Mouse (Mus musculus) forebrain, embryonic 15.5 days (tissue): ENCODE measurements around the gene Dph7. TPM values are rescaled to one million over a fixed set of nuclear protein-coding genes. Genes with fewer than 3 reads are reported as not detected.

ENCODE experiments used
- ATAC-seq: fragments of 200-750 bp; cut with Nextera tagmentation; replicated peaks from 2 replicates; pipeline ENCODE4 v1.8.0; 2017; ENCODE audit warnings: mild to moderate bottlenecking, moderate TSS enrichment, moderate library complexity
- H3K27ac ChIP-seq: fragments of 300-500 bp; sonication (generic); replicated peaks from 2 replicates; pipeline ENCODE4 v1.5.1; 2015; ENCODE audit warnings: mild to moderate bottlenecking, inconsistent platforms
- H3K27me3 ChIP-seq: fragments of 300-500 bp; sonication (generic); 2 replicates; pipeline ENCODE4 v1.6.1; 2015; ENCODE audit warnings: inconsistent platforms
- H3K36me3 ChIP-seq: fragments of 300-500 bp; sonication (generic); 2 replicates; pipeline ENCODE4 v1.6.1; 2015; ENCODE audit warnings: mild to moderate bottlenecking, inconsistent platforms
- H3K4me1 ChIP-seq: fragments of 300-500 bp; sonication (generic); 2 replicates; pipeline ENCODE4 v1.6.1; 2015; ENCODE audit warnings: inconsistent platforms
- H3K4me2 ChIP-seq: fragments of 300-500 bp; sonication (generic); replicated peaks from 2 replicates; pipeline ENCODE4 v1.6.1; 2015; ENCODE audit warnings: mild to moderate bottlenecking, inconsistent platforms
- H3K4me3 ChIP-seq: fragments of 300-500 bp; sonication (generic); 2 replicates; pipeline ENCODE4 v1.5.1; 2015; ENCODE audit warnings: mild to moderate bottlenecking, inconsistent platforms
- H3K9ac ChIP-seq: fragments of 300-500 bp; sonication (generic); replicated peaks from 2 replicates; pipeline ENCODE4 v1.6.1; 2015; ENCODE audit warnings: mild to moderate bottlenecking, inconsistent platforms
- H3K9me3 ChIP-seq: fragments of 300-500 bp; sonication (generic); 2 replicates; pipeline ENCODE4 v1.6.1; 2016; ENCODE audit warnings: inconsistent platforms
- WGBS: fragments of 180-500 bp; shearing (Covaris S2); methylation state at CpG from one replicate; pipeline ENCODE4 v1.1.7; 2015; ENCODE audit warnings: mixed read lengths; 5-methylcytosine and 5-hydroxymethylcytosine counted together
- polyA plus RNA-seq: library from polyadenylated mRNA; unstranded; fragments of >200 nt; fragmentation: Nextera tagmentation; extraction: Ambion mirVana; gene quantifications from 2 replicates; pipeline ENCODE4 v1.2.1, GENCODE M21; 2015

The Dph7 gene
- polyA plus RNA-seq = 42.7 and 44.7 TPM in 2 replicates

GRCm38 (mm10) chr2:24962304-24963000 is at the start of gene Dph7:
Gene Dph7 (plus strand): TSS chr2:24962400.
- under 1% methylated on average over 28 of the region's 28 CpGs for WGBS
- Histone ChIP-seq H3K4me2 (peak within 1 kb of the TSS; percentile 66), H3K36me3 (peaks cover 51% of the 10 kb centered on the region), H3K9me3 (no peaks in the 10 kb centered on the region), H3K4me1 (peaks cover 12% of the 10 kb centered on the region), H3K27me3 (no peaks in the 10 kb centered on the region), H3K9ac (peak within 1 kb of the TSS; percentile 91), H3K27ac (peak within 1 kb of the TSS; percentile 70), H3K4me3 (peak within 1 kb of the TSS; percentile 89)
- peak; percentile 91 for ATAC-seq

- H3K9me3 ChIP-seq = no peaks in the 10 kb centered on the region
- H3K27ac ChIP-seq = no peak overlapping the region
- peaks cover 6% of the 10 kb centered on the region for H3K4me1 ChIP-seq
- H3K4me3 ChIP-seq = no peak overlapping the region
- H3K27me3 ChIP-seq = no peaks in the 10 kb centered on the region
- H3K36me3 ChIP-seq = peaks cover 2% of the 10 kb centered on the region; the same call in 1 of the 2 replicates
- no peak overlapping the region for H3K4me2 ChIP-seq
- no peak overlapping the region for H3K9ac ChIP-seq
- ATAC-seq = no peak
These were observed 49.6 kb upstream of the Dph7 start for GRCm38 (mm10) chr2:24912589-24912988.

- WGBS = 88% methylated on average over 3 of the region's 3 CpGs
- Histone ChIP-seq H3K27me3 (no peaks in the 10 kb centered on the region), H3K9me3 (no peaks in the 10 kb centered on the region), H3K4me2 (no peak overlapping the region), H3K9ac (no peak overlapping the region), H3K36me3 (peaks cover 2% of the 10 kb centered on the region; the same call in 1 of the 2 replicates), H3K4me3 (no peak overlapping the region), H3K27ac (no peak overlapping the region), H3K4me1 (peaks cover 12% of the 10 kb centered on the region)
- no peak for ATAC-seq
These were observed 47.4 kb upstream of the Dph7 start for GRCm38 (mm10) chr2:24914762-24915161.

- peak; percentile 98 for ATAC-seq
- Histone ChIP-seq H3K9me3 (no peaks in the 10 kb centered on the region), H3K36me3 (no peaks in the 10 kb centered on the region), H3K4me2 (peak within 1 kb of the TSS; percentile 57), H3K27me3 (no peaks in the 10 kb centered on the region), H3K9ac (peak within 1 kb of the TSS; percentile 98), H3K27ac (peak within 1 kb of the TSS; percentile 98), H3K4me1 (peaks cover 12% of the 10 kb centered on the region), H3K4me3 (peak within 1 kb of the TSS; percentile 98)
- WGBS = under 1% methylated on average over 112 of the region's 112 CpGs
These were observed 43.0 kb upstream of the Dph7 start, which contains the start of gene Ehmt1 for GRCm38 (mm10) chr2:24918930-24919838. Gene Ehmt1 (minus strand): TSS chr2:24919614.

- Histone ChIP-seq H3K27me3 (no peaks in the 10 kb centered on the region), H3K27ac (peak overlapping the region; percentile 98), H3K9ac (peak overlapping the region; percentile 98), H3K4me2 (peak overlapping the region; percentile 57), H3K4me3 (peak overlapping the region; percentile 98), H3K36me3 (no peaks in the 10 kb centered on the region), H3K4me1 (peaks cover 12% of the 10 kb centered on the region), H3K9me3 (no peaks in the 10 kb centered on the region)
- 10% methylated on average over 8 of the region's 8 CpGs for WGBS
- ATAC-seq = peak; percentile 51
These were observed 42.4 kb upstream of the Dph7 start for GRCm38 (mm10) chr2:24919839-24920175.

GRCm38 (mm10) chr2:24923561-24923960 is 38.6 kb upstream of the Dph7 start:
- Histone ChIP-seq H3K4me2 (no peak overlapping the region), H3K36me3 (no peaks in the 10 kb centered on the region), H3K9me3 (no peaks in the 10 kb centered on the region), H3K4me1 (no peaks in the 10 kb centered on the region), H3K4me3 (no peak overlapping the region), H3K27me3 (no peaks in the 10 kb centered on the region), H3K9ac (no peak overlapping the region), H3K27ac (no peak overlapping the region)
- ATAC-seq = no peak
- WGBS = 54% methylated on average over 2 of the region's 2 CpGs

GRCm38 (mm10) chr2:24925284-24925683 is 36.9 kb upstream of the Dph7 start:
- no peak overlapping the region for H3K4me2 ChIP-seq
- H3K4me1 ChIP-seq = no peaks in the 10 kb centered on the region
- H3K4me3 ChIP-seq = no peak overlapping the region
- no peaks in the 10 kb centered on the region for H3K36me3 ChIP-seq
- H3K9ac ChIP-seq = no peak overlapping the region
- ATAC-seq = no peak
- H3K9me3 ChIP-seq = no peaks in the 10 kb centered on the region
- no peaks in the 10 kb centered on the region for H3K27me3 ChIP-seq
- no peak overlapping the region for H3K27ac ChIP-seq
- WGBS = 91% methylated on average over 8 of the region's 8 CpGs

GRCm38 (mm10) chr2:24926345-24926964 is 35.7 kb upstream of the Dph7 start:
- Histone ChIP-seq H3K4me2 (no peak overlapping the region), H3K9me3 (no peaks in the 10 kb centered on the region), H3K9ac (no peak overlapping the region), H3K4me3 (no peak overlapping the region), H3K36me3 (no peaks in the 10 kb centered on the region), H3K4me1 (no peaks in the 10 kb centered on the region), H3K27ac (no peak overlapping the region), H3K27me3 (no peaks in the 10 kb centered on the region)
- no peak for ATAC-seq
- WGBS = 91% methylated on average over 9 of the region's 9 CpGs

- Histone ChIP-seq H3K4me3 (no peak overlapping the region), H3K4me2 (no peak overlapping the region), H3K27ac (no peak overlapping the region), H3K9me3 (no peaks in the 10 kb centered on the region), H3K4me1 (no peaks in the 10 kb centered on the region), H3K36me3 (no peaks in the 10 kb centered on the region), H3K9ac (no peak overlapping the region), H3K27me3 (no peaks in the 10 kb centered on the region)
- 77% methylated on average over 7 of the region's 7 CpGs for WGBS
- ATAC-seq = no peak
These were observed 35.2 kb upstream of the Dph7 start for GRCm38 (mm10) chr2:24926965-24927358.

GRCm38 (mm10) chr2:24927810-24928479 is 34.3 kb upstream of the Dph7 start:
- Histone ChIP-seq H3K4me1 (no peaks in the 10 kb centered on the region), H3K36me3 (no peaks in the 10 kb centered on the region), H3K4me3 (no peak overlapping the region), H3K4me2 (no peak overlapping the region), H3K27ac (no peak overlapping the region), H3K9ac (no peak overlapping the region), H3K9me3 (no peaks in the 10 kb centered on the region), H3K27me3 (no peaks in the 10 kb centered on the region)
- ATAC-seq = no peak
- WGBS = 67% methylated on average over 4 of the region's 4 CpGs

- no peak overlapping the region for H3K27ac ChIP-seq
- ATAC-seq = no peak
- 76% methylated on average over 2 of the region's 2 CpGs for WGBS
- H3K27me3 ChIP-seq = no peaks in the 10 kb centered on the region
- no peaks in the 10 kb centered on the region for H3K9me3 ChIP-seq
- no peak overlapping the region for H3K4me2 ChIP-seq
- H3K4me3 ChIP-seq = no peak overlapping the region
- H3K36me3 ChIP-seq = no peaks in the 10 kb centered on the region
- H3K4me1 ChIP-seq = peaks cover 5% of the 10 kb centered on the region
- H3K9ac ChIP-seq = no peak overlapping the region
These were observed 33.1 kb upstream of the Dph7 start for GRCm38 (mm10) chr2:24929119-24929518.
